Mouse (Mus musculus) forelimb bud, embryonic 11.5 days (tissue): ENCODE data around the gene Dao.

Experiments used
- DNase-seq: peaks from one replicate; pipeline ENCODE4 v3.0.0-alpha.2; 2012; ENCODE audit warnings: low read depth, low spot score

Gene Dao

DNA sequence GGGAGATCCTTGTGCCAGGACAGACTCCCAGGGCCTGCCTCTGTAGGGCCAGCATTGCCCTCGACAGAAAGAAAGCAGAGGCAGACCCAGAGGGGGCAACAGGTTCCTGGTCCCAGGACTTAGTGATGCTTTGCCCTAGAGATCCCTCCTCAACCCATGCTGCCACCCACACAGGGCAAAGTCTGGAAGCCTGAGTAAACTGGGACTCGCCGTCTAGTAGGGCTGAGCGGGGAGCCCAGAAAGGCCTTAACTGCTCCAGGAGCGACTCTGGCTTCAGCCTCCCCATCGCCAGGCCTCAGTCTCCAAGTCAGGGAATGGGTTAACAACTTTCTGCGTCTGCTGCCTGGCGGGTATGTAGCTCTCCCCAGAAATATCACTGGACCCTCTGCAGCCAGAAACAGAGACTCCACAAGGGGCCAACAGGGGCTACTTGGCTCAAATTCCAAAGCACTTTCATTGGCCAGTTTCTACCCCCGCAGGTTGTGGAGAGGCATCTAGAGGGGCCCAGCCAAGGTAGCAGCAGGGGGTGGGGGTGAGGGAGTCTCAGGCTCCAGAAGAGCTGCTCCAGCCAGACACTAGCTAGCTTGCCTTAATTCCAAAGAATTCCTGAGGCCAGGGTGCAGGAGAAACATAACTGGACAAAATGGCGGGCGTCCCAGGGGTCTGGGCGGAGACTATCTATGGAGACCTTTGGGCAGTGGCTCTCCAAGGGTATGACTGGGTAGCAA, 23.9 kb downstream of the Dao start:
- no peak for DNase-seq

DNA sequence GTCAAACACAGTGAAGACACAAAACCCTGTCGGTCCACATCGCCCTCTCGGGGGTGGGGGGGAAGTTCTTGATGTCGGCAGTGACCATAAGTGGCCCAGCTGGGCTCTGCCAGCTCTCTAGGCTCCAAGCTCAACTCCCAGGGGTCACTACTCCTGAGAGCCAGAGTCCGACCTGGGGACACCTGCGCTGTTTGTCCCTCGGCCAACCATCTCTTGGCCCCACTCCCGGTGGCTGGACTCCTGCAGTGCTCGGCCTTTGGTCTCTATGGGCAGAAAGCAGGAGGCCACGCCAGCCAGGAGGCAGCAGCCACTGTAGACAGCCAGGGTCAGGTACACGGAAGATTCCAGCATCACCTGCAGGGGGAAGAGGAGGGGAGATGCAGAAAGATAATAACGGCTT, 24.6 kb downstream of the Dao start:
- no peak for DNase-seq

DNA sequence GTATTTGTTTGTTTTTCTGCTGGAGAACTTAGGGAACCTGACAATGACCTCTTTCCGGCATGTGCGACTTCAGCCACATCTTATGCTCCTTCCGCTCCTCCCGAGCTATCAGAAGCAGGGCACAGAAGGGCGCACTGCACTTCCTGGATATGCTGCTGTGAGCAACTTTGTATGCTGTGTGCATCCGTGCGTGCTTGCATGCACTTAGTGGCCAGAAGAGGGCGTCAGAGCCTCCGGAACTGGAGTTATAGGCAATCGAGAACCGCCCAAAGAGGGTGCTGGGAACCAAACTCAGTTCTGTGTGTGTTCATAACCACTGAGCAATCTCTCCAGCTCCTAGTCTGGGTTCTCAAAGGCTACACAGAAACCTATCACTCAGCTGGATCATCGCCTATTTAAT, 27.1 kb downstream of the Dao start:
- no peak for DNase-seq

DNA sequence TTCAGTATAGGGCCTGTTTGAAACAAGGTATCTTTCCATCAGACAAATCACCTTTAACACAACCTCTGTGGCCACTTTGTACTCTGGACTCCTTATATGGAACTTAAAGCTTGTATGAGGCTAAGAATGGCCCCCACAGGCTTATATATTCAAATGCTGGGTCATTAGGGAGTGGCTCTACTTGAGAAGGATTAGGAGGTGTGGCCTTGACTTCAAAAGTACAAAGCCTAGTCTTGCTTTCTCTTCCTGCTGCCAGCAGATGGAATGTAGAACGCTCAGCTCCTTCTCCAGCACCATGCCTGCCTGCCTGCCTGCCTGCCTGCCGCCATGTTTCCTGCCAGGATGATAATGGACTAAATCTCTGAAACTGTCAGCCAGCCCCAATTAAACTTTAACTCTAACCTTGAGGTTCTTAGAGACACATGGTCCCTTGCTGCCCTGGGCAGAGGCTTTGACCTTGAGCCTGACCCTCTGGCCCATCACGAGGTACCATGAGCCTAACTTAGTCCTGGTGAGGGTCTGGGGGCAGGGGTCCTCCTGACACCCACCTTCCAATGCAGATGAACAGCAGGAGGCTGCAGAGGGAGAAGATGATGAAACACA, 28.8 kb downstream of the Dao start:
- no peak for DNase-seq

DNA sequence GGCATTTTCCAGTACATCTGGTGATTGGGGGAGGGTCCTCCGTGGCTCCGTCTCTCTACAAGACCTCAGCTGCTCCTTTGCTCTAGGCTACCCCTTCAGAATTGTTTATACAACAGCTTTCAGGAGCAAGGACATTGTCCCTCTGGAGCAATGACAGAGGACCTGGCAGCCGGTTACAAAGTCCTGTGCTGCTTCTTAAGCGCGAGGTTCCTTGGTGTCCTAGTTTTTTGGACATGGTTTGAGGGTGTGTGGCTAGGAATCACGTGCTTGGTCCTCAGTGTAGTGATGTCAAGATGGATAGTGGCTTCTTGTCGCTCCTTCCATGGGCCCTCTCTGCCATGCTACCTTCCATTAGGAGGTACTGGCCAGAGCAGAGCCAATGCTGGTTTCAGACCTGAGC, 30.9 kb downstream of the Dao start:
- no peak for DNase-seq

DNA sequence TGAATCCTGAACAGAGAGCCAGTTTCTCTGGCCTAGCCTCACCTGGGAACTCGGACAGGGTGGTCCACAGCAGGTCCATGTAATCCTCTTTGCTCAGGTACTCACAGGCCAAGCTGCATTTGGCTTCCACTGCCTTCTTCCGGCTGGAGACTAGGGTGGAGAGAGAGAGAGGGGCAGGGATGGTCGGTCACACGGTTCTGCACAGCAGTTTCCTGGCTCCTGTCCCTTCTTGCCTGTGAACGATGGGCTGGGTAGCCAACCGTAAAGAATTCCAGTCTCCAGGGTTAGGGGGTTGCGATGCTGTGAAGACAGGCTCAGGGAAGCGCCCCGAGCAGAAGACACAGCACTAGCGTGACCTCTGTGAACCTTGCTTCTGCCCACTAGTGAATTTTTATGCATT, 31.6 kb downstream of the Dao start:
- no peak for DNase-seq

DNA sequence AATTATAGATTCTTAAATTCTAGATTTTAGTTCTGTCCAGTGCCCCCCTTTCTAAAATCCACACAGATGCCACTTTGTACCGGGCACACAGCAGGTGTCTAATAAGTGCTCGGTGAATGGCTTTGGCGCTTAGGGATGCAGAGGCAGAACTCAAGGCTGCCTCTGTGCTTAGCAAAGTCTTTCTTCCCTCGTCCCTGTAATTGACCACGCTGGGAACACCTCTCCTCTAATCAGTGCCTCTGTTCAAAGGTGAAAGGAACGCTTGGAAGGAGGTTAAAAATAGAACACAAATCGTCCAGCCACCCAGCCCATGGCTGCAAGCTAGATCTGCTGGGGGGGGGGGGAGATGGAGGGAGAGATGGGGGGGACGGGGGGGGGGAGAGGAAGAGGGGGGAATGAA, 37.0 kb downstream of the Dao start:
- DNase-seq = no peak

DNA sequence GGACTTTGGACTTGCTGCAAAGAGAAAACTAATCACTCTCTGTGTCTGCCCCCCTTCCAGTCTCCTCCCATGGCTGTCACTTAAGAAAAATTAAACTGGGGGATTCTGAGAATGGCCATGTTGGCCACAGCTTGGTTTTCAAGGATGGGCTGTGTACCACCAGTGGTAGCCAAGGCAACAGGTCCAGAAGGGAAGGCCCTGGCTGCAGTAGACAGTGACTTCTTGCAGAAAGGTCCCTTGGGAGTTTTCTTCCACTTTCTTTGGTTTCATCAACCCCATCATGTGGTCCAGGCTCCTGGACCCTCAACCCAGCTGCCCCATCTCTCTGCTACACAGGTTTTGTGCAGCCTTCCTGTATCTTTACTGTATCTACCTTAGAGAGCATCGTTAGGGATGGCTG, 37.4 kb downstream of the Dao start:
- no peak for DNase-seq

DNA sequence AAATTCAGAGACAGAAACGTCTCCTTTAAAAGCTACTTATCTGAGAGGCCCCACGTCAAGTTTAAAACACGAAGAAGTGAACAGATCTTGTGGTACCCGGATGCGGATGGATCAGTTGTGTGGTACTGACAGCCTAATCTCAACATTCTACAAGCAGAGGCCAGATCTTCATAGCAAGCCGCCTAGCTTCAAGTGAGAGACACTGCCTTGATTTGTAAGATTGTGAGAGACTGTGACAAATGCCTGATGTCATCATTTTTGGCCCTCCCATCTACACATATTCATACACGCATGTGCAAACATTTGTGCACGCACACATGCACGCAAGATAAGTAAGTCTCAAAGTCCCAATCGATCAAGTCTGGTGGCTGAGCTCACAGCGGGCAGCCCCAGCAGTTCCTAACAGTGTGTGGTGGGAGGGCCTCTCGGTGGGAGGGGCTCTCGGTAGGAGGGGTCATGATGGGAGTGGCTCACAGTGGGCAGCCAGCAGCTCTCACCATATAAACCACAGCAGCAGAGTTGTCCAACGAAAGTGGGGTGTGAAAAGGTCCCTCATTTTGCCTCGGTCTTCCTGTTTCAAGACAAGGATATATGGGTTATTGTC, 37.9 kb downstream of the Dao start:
- DNase-seq = no peak

DNA sequence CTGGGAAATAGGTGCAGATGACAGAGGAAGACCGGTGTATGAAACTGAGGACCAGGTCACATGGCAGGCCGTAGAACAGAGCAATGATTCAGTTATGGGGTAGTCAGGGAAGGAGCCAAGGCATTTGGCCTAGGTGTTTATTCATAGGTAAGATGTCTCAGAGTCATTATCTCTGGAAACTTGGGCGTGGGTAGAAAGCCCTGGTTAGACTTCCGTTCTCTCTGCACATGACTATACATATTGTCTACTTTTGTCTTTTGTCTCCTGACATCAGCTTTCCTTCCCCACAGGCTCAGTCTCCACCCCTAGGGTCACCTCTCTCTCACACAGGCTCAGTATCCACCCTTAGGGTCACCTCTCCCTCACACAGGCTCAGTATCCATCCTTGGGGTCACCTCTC, 40.3 kb downstream of the Dao start:
- no peak for DNase-seq

DNA sequence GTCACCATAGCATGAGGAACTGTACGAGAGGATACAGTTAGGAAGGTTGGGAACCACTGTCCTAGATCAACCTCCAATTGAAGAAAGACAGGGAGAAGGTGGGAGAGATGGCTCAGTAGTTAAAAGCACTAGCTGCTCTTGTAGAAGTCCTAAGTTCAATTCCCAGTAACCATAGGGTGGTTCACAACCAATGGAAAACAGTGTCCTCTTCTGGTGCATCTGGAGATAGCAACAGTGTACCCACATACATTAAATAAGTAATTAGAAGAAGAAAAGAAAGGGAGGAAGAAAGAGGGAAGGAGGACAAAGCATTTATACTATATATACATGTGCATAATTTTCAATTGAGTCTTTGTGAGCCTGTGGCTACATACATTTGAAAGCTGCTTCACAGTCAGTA, 41.6 kb downstream of the Dao start:
- DNase-seq = no peak

DNA sequence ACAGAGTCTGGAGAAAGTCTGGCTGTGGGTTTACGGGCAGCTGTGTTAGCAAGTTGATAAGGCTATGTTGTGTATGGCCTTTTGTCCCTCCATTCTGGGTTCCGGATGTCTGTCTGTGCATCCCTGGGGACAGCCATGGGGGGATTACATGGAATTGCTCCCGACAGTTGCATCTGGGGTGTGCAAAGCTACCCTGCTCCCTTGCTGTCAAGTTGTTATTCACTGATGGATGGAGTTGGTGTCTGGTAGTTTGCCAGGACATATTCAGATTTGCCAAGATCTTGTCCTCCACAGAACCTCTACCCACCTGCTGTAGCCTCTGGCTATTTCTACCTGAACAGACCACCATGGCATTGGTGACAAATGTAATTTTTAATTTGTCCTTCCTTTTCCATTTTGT, 42.6 kb downstream of the Dao start:
- no peak for DNase-seq

DNA sequence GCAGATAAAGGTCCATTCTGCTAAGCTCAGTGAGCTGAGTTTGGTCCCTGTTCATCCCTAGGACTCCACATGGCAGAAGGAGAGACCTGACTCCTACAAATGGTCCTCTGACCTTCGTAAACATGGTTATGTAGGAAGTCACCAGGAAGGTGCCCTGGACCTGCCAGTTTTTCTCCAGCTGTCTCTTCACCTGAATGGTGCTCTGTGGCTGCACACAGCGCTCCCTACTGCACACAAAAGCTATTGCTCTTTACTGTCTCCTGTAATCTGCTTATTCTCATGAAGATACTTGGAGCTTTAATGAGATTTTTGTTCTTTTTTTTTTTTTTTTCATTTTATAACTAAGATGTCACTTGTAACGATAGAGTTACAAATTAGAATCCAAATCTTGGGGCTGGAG, 43.1 kb downstream of the Dao start:
- DNase-seq = no peak

DNA sequence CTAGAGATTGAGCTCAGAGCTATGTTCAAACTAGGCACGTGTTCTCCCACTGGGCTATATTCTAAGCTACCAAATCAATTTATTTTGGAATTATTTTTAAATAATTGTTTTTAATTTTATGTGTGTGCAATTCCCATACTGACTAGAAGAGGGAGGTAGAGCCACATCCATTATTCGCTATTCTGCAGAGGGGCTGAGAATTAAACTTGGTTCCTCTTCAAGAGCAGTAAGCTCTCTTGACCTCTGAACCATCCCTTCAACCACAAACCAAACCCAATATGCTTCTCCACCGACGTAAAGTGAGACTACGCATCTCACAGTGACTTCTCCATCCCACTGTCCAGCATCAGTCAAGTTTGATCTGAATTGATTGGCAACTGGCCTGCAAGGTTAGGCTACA, 43.7 kb downstream of the Dao start:
- no peak for DNase-seq

DNA sequence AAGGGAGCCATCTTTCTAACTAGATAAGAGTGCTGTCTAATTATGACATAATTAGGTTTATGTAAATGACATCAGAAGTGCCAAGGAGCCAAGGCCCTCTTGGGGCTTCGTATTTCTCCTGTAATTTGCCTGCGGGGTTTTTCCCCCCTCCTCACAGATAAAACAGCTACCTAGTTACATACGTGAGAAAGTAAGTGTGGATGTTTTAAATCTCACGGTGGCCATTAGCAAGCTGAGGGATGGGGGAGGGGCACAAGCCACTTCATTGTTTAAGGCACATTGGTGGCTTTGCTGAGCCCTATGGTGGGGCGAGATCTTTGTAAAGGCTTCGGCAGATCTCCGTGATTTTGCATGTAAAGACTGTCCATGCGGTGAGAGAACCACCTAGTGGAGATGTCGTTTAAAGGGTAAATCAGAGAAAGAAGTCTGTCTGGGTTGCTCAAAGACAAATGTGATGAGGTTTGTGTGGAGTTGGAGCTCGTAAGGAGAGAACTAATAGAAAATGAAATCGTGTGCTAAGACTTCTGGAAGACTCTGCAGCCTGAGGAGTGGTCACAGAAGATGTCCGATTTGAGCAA, 45.3 kb downstream of the Dao start:
- DNase-seq = no peak

DNA sequence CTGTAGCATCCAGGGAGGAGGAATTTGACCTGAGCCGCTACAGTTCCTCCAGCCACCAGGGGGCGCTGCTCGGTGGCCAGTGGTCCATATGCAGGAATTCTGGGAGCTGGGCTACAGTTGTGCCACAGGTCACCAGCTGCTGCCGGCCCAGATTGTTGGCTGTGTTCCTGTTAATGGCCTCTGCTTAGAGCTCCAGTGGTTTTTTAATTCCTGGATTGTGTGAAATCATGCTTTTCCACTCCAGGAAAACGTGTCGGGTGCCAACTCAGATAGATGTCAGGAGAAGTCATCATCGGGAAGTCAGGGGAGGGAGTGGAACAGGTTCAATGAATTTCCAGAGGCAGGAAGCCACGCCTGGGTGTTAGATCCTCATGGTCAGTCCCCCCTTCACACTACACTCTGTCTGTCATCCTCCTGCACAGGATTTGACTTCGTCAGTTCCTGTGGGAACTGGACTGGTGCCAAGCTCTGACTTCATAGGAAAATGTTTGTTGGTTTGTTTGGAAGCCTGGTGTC, 48.8 kb downstream of the Dao start:
- peak; percentile 71 for DNase-seq

DNA sequence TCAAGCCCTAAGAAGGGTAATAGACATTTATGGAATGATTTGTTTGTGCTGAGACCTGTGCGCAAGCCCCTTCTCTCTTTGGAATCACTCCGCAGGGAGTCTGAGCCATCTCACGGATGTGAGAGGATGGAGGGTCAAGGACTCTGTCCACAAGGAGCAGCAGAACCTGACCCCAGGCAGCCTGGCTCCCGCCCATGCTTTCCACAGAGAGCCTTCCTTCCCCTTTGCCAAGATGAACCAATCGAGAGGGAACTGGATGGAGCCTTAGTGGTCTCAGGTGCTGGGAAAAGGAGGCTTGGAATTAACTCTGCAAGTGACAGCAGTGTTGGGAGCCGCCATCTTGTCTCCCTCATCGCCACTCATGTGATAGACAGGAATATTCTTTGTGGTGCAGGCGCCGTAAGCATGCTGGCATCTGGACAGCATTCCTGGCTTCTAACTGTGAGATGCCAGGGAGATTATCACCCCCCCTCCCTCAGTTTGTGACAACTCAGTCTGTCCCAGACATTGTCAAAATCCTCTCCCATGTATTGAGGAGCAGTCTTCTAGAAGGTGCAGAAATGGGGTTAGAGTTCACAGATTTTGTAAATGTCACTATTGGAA, 53.7 kb downstream of the Dao start:
- DNase-seq = no peak

DNA sequence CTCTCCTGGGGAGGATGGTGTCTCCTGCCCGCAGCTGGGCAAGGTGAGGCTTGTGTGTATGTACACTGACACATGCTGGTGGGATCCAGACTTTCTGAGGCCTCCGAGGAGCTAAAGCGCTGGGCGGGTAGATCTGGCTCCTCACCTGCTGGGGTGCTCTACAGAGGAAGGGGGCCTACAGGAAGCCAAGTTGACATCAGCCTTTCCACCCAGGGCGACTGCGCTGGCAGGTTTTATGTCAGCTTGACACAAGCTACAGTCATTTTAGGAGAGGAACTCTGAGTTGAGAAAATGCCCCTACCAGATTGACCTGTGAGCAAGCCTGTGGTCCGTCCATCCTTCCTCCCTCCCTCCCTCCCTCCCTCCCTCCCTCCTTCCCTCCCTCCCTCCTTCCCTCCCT, 58.2 kb downstream of the Dao start:
- DNase-seq = no peak

DNA sequence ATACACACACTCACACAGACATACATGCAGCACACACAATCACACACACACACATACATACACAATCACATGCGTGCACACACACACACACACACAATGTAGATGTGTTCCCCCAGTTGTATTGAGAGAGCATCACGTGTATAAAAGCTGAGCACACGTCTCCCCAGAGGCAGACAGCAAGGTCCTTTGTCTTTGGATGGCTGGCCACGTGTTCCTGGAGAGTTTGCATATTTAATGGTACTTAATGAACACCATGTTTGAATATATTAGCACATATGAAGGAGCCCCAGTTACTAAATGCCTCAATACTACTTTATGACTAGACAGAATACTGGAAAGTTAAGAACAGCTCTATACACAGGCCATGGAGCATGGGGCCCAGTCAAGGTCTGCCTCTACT, 60.5 kb downstream of the Dao start:
- no peak for DNase-seq

DNA sequence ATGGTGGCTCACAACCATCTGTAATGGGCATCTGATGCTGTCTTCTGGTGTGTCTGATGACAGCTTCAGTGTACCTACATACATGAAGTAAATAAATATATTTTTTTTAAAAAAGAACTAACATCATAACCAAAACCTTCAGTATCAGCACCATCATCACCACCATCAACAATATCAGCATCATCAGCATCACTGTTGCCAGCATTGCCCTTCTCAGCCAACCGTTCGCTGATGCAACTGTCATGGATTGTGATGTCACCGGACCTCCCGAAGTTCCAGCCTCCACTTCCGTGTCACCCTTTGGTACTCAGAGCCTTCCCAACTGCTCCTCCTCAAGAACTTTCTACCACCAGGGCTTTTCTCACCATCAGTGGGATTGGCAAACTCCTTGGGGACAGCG, 61.7 kb downstream of the Dao start, which contains the start of gene Usp30:
Usp30 (plus strand) TSS at position 301 of the 400 bp plus-strand sequence.
- DNase-seq = no peak

DNA sequence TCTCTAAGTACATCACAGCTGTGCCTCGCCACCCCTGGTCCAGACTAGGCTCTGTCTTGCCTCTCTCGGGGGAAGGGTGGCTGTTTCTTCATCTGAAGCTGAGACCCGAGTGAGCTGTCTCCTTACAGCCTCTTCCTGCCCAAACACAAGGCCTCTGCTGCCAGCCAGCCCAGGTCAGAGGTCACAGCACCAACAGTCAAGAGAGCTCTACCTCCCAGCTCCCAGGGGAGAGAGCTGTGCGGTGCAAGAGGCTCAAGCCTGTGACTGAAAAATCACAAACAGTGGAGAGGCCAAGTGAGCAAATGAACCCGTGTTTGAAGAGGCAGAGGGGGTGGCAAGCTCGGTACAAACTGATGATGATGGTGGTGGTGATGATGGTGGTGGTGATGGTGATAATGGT, 63.1 kb downstream of the Dao start:
- no peak for DNase-seq

DNA sequence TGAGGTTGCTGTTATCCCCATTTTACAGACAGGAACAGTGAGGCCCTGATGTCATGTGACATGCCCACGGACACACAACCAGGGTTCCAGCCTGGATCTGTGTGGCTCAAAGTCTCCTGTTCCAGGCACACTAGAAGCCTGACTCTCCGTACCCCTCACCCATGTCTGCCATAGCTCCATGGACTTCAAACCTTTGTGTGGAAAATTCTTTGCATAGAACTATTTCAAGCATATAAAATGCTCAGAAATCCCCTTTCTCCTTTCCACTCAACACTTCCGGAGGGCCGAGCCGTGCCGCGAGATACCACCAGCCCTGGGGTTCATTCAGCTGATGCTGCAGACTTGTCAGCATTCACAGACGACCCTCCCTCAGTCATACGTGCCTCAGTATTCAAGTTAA, 64.0 kb downstream of the Dao start:
- DNase-seq = no peak
